Mouse (Mus musculus) granulocyte monocyte progenitor cell, adult 5-6 weeks (primary cell): Measurements from ENCODE around the gene Zfp518a. TPM values are rescaled to one million over a fixed set of nuclear protein-coding genes. Genes with fewer than 3 reads are reported as not detected.

Source experiments
- ATAC-seq: replicated peaks from 2 replicates; pipeline ENCODE4 v1.8.0; 2016; ENCODE audit warnings: mild to moderate bottlenecking, moderate TSS enrichment, inconsistent platforms; ENCODE audit not compliant: poor library complexity, severe bottlenecking
- total RNA-seq, 2 experiments: library from RNA; stranded (forward) in 1 of 2; stranded (reverse) in 1 of 2; fragments of 200-712, 200-1000 nt in 1 of 2; fragments of >200 nt in 1 of 2; fragmentation: Nextera tagmentation in 1 of 2; gene quantifications; 2 replicates each; pipeline ENCODE4 v1.2.3; 2014 to 2017

The Zfp518a gene
- 15.9 and 18.2 TPM in 2 replicates for total RNA-seq (2014; fragmentation: Nextera tagmentation)
- total RNA-seq (2017): 24.8 and 39.9 TPM in 2 replicates

GRCm38 (mm10) chr19:40894519-40895392 is at the start of gene Zfp518a:
Zfp518a (plus strand) TSS chr19:40894705.
- peak; percentile 96 for ATAC-seq

DNA sequence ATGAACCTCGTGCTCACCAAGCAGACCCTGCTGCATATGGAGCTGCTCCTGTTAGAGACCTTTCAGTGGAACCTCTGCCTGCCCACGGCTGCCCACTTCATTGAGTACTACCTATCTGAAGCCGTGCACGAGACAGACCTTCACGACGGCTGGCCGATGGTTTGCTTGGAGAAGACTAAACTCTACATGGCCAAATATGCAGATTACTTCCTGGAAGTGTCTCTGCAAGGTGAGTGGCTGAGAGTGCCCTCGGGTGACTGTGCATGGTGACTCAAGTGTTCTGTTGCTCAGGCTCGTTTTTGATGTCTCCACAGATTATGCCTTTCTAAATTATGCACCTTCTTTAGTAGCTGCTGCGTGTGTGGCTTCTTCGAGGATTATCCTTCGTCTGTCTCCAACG is 49.8 kb upstream of the Zfp518a start:
- ATAC-seq: no peak

DNA sequence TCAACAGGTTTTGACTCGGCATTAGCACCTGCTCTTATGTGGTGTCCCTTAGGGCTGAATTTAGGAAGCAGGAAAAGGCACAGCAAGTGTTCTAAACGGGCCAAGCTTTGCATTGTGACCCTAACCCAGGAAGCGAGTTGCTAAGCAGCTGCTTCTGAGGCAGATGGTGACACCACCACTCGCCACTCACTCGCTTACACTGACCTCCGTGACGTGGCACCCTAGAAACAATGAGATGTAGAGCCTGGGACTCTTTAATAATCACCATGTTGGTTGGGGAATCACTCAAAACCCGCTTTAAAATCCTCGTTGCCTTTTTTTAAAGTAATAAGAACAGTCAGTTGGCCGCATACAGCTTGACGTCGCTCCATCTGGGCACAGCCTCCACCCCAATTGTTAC is 45.1 kb upstream of the Zfp518a start:
- ATAC-seq: no peak

- no peak for ATAC-seq
These were observed 35.0 kb upstream of the Zfp518a start for GRCm38 (mm10) chr19:40859555-40859954.

- peak; percentile 23; the same call in 1 of the 2 replicates for ATAC-seq
These were observed 26.2 kb upstream of the Zfp518a start for GRCm38 (mm10) chr19:40868284-40868683.

DNA sequence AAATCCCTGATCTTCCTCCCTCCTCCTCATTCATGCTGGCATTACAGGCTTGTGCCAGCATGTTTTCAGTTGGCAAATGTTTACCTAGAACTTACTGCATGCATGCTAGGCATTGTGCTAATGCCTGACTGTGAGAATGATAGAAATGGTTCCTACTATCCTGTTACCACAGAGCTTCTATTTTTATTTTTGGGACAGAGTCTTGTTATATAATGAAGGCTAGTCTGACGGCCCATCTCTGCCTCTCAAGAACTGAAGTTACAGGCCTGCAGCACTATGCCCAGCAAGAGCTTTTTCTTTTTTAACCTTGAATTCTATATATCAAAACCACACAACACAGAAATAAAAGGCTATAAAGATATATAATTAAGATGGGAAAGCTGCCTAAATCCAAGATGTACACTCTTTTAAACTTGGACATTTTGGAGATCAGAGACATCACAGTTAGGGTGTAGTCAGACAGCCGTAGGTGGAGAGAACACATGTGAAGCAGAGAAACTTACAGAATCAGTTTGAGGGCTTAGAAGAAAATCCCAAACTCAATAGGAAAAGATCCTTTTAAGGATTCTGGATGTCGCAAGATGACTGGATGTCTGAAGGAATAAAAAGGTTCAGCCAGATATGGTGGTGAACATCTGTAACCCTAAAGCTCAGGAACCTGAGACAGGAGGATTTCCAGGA is 24.9 kb upstream of the Zfp518a start:
- ATAC-seq: no peak

- ATAC-seq: peak; percentile 99
These were observed 21.4 kb upstream of the Zfp518a start for GRCm38 (mm10) chr19:40872955-40873665.

GRCm38 (mm10) chr19:40881700-40882099 is 12.8 kb upstream of the Zfp518a start:
- ATAC-seq: no peak

- peak; percentile 98 for ATAC-seq
These were observed 5.6 kb upstream of the Zfp518a start for GRCm38 (mm10) chr19:40888887-40889286.

- no peak for ATAC-seq
These were observed 416 bp upstream of the Zfp518a start for GRCm38 (mm10) chr19:40894071-40894506.

DNA sequence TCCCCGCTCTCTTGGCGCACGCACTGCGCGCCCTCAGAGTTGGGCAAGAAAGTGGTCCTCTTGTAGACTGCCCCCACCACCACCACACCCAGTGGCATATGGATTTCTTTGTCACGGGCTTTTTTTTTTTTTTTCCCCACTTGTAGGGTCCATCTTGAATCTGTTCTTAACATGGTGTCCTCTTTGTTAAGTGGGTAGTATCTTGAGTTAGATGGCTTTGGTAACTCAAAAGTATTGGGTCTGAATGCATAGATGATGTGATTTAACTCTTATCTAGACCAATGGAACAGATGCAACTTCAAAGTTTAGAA is 843 bp downstream of the Zfp518a start:
- no peak for ATAC-seq

DNA sequence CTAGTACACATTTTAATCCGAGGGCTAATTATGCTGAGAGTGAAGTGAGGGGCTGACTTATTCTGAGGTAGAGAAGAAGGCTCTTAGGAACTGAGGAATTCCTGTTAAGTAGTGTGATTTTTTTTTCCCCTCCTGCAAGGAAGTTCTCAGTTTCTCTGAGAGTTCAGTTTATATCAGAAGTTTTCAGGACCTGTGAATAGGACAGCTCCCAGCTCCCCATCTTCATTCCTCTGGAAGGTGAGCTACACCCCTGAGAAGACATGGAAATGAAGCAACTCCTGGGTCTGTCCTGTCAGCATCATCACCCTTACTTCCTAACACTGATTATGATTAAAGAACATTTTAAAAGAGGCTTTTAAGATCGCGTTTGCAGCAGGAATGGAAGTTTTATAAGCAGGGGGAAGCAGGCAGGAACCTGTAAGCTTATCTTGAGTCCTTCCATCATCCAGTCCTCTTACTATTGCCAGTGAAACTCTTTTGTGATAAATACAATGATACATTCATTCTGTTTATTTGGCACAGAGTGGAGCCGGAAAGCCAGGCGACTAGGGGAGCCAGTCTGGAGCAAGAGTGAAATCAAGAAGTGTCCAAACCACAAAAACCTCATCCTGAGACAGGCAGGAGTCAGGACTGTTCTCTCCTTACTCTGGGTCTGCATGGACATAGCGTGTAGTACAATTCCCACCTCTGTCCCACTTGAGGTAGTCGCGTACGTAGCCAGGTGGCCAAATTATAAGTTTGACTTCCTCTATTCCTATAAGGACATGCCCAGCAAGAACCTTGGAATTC is 37.3 kb downstream of the Zfp518a start:
- peak; percentile 78 for ATAC-seq

DNA sequence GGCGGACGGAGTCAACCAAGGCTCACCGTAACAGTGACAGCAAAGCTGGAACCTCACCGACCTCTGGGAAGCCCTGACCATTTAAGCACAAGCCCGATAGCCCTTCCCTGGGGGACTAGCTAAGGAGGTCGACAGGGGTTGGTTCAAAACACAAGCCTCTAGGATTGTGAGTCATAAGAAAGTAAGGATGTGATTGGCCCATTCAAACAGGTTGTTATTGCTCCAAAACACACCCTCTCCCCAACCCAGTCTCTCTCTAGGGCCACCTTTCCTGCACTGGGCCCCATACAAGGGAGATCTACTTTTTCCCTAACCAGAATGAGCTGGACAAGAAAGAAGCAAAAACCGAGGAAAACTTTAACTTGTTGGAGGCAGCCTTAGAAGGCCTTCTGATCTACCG is 40.9 kb downstream of the Zfp518a start:
- ATAC-seq: no peak

- ATAC-seq: peak; percentile 82
These were observed 41.5 kb downstream of the Zfp518a start for GRCm38 (mm10) chr19:40936038-40936437.

DNA sequence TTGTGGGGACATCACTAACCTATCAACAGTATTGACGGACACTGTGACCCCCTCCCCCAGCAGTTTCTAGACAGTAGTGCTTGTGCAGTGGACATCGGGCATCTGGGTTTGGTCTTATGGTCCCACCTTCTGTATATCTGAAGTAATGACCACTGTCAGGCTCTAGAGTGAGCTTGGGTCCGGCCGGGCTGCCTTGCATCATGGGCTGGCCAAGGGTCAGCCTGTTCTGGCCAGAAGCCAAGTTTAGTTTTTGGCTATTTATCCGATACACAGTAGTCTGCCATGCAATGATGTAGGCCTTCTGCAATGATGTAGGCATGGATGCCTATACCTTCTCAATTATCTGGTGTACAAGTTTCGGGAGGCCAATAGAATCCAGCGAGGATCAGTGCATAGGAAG is 49.0 kb downstream of the Zfp518a start:
- ATAC-seq: no peak

DNA sequence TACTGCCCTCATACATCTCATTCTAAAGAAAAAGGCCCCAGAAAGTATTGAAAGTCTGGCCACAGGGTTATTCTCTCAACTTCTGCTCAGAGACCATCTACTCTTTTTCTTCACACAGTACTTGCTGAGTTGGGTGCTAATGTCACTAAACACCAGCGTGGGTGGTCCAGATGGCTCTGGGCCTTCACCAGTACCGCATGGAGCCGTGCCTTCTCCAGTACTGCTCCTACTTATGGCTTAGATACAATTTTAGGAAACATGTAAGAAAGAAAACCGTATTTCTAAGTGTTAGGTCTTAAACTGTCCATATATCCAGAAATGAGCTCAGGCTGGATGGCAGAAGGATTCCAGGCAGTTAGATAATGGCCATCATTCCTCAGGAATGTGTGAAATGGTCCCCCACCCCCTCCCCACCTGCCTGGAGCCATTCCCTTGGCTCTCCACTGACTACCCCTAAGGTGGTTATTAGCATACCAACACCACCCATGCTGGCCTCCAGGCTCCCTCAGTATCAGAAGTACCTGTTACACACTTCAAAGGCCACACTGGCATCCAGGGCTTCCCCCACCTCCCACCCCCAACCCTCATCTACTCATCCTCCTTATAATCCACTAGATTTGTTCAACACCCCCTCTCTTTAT is 52.6 kb downstream of the Zfp518a start:
- no peak for ATAC-seq

DNA sequence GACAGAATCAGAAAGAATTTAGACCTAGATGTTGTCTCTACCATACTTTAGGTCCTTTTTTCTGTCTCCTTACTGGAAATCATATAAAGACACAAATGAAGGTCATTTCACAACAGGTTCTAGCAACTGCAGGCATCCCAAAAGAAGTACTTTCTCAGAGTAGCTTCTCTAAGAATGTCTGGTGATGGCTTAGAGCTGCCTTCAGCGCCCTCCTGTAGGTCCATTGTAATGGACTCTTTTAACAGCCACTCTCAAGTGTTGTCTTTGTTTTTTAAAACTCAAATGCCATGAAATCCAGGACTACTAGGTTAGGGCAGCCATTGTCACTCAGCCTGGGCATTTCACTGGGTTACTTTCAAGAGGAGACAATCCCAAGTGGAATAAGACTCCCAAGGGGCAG is 64.5 kb downstream of the Zfp518a start:
- no peak for ATAC-seq

DNA sequence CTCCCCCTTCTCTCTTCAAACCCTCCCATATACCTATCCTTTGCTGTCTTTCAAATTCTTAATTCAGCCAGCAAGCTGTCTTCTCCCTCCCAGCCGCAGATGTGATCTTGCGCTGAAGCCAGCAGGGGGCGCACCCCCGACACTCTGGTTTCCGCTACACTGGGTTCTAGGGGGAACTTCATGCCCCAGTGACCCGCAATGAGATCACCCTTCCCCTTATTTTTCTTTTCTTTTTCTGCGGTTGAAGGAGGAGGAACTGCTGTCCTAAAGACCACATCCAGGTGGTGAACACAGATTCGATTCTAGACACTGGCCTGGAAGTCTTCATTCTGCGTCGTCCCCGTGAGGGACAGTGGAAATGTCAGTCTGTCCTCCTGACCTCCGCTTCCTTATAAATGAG is 68.5 kb downstream of the Zfp518a start:
- ATAC-seq: peak; percentile 90

DNA sequence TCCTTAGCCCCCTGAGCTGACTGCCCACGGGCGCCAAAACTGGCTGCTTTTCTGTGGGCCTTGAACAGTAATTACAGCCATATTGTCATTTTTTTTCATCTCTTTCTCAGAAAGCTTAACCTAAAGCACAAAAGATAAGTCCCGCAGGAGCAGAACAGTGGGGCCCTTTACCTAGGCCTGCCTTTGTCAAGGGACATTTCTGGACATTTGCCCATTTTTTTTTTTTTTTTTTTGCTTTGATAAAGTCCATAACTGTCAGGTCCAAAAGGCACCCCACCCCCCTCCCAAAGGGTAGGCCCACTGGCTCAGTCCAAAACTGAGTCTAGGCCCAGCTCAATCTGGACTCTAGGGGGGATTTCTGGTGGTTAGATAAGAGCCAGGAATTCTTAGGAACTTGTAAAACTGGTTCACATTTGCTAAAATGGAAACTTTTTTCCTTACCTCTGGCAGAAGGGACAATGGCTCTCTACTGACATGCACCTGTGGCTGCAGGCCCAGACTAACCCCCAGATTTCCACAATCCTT is 69.9 kb downstream of the Zfp518a start:
- ATAC-seq: no peak
